Mouse (Mus musculus) ES-E14 (cell line): ENCODE measurements at regions not wholly inside any gene's neighbourhood (a gene's known extent, or its start where the extent isn't known, plus 50 kb on each side); places are given as distances from the start of the nearest gene placed in this dataset.

Source experiments
- DNase-seq: peaks from one replicate; pipeline ENCODE4 v3.0.0-alpha.2; 2013; ENCODE audit warnings: low read depth, low spot score
- H3K27ac ChIP-seq: 2 replicates; pipeline ENCODE4 v1.5.1; 2012; ENCODE audit warnings: low read depth, mild to moderate bottlenecking, low read length, moderate library complexity, mixed read lengths; ENCODE audit not compliant: poor library complexity, insufficient read depth, severe bottlenecking
- H3K36me3 ChIP-seq: 2 replicates; pipeline ENCODE4 v1.6.1; 2012; ENCODE audit warnings: mild to moderate bottlenecking, low read length, moderate library complexity, mixed read lengths; ENCODE audit not compliant: control insufficient read depth, poor library complexity, insufficient read depth, severe bottlenecking
- H3K4me1 ChIP-seq, 2 experiments: fragments of 150-350 bp in 1 of 2; sonication (generic) in 1 of 2; 2 replicates each; pipeline ENCODE4 v1.6.1; 2012; ENCODE audit warnings: low read length in 2 of 2, mild to moderate bottlenecking in 1 of 2, mixed read lengths in 1 of 2; ENCODE audit not compliant: control insufficient read depth in 2 of 2, insufficient read depth in 2 of 2, poor library complexity in 1 of 2
- H3K4me3 ChIP-seq, 2 experiments: fragments of 150-350 bp in 1 of 2; sonication (generic) in 1 of 2; 2 replicates each; pipeline ENCODE4 v1.5.1; 2012; ENCODE audit warnings: low read length in 2 of 2, low read depth in 1 of 2, mild to moderate bottlenecking in 1 of 2, mixed read lengths in 1 of 2; ENCODE audit not compliant: insufficient read depth in 1 of 2, poor library complexity in 1 of 2, severe bottlenecking in 1 of 2
- H3K9ac ChIP-seq: 2 replicates; pipeline ENCODE4 v1.6.1; 2012; ENCODE audit warnings: low read depth, mild to moderate bottlenecking, low read length, mixed read lengths; ENCODE audit not compliant: poor library complexity, insufficient read depth, severe bottlenecking
- H3K9me3 ChIP-seq: fragments of 150-350 bp; sonication (generic); 2 replicates; pipeline ENCODE4 v1.6.1; 2012; ENCODE audit warnings: low read depth, mild to moderate bottlenecking, low read length; ENCODE audit not compliant: control insufficient read depth, insufficient read depth
- CHD2 ChIP-seq: IDR thresholded peaks from 2 replicates; pipeline ENCODE4 v1.6.1; 2014; ENCODE audit warnings: mild to moderate bottlenecking, low read depth, low read length, inconsistent platforms
- HCFC1 ChIP-seq: IDR thresholded peaks from 2 replicates; pipeline ENCODE4 v1.6.1; 2012; ENCODE audit warnings: low read length, inconsistent platforms, borderline replicate concordance; ENCODE audit not compliant: insufficient read depth
- MAFK ChIP-seq: IDR thresholded peaks from 2 replicates; pipeline ENCODE4 v1.6.1; 2014; ENCODE audit warnings: mild to moderate bottlenecking, low read depth, low read length, inconsistent platforms; ENCODE audit not compliant: insufficient read depth
- ZC3H11A ChIP-seq: IDR thresholded peaks from 2 replicates; pipeline ENCODE4 v1.6.1; 2012; ENCODE audit warnings: low read depth, mild to moderate bottlenecking, inconsistent platforms, low read length, borderline replicate concordance
- ZNF384 ChIP-seq: IDR thresholded peaks from 2 replicates; pipeline ENCODE4 v1.6.1; 2012; ENCODE audit warnings: low read depth, low read length, inconsistent platforms
- in situ Hi-C, 2 experiments: fragments of 600-800 bp; cut with MboI; formaldehyde crosslinking; loops; one replicate each; pipeline ENCODE4 v1.15.1; 2025; ENCODE audit warnings: low sequenced_read_pairs in 2 of 2, inconsistent platforms in 1 of 2; ENCODE audit not compliant: unreplicated experiment in 2 of 2

GRCm38 (mm10) chr5:12993826-12994225 is 131.4 kb upstream of the Sema3a start:
- H3K27ac ChIP-seq = no peak overlapping the region
- H3K9me3 ChIP-seq = no peaks in the 10 kb centered on the region
- TF ChIP-seq HCFC1 (no peak), CHD2 (no peak), MAFK (no peak)
- no peaks in the 10 kb centered on the region for H3K4me1 ChIP-seq
- no peak overlapping the region for H3K4me3 ChIP-seq
- no peaks in the 10 kb centered on the region for H3K36me3 ChIP-seq
- H3K9ac ChIP-seq = no peak overlapping the region
- no peak for DNase-seq
- in situ Hi-C loops = no loop called here

DNA sequence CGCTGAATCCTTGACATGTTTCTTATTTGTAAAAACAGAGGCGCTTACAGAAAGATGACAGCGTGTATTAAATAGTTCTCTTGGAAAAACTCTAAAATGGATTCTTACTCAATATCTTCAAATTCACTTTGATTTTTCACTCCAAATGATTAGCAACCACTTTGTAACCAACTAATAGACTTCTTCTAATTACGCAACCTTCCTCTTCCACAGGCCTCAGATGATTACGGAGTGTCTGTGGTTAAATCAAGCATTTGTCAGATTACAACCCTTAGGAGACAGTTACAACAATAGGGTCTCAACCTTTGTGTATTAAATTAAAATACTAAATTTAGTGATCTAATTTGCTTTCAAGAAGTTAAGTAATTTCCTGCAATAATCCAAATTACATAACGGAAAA is 127.8 kb upstream of the Sema3a start:
- H3K9ac ChIP-seq = no peak overlapping the region
- TF ChIP-seq ZNF384 = no peak
- no peak for TF ChIP-seq ZC3H11A
- TF ChIP-seq CHD2 = no peak
- TF ChIP-seq HCFC1 = no peak
- TF ChIP-seq MAFK = no peak
- no peak for DNase-seq
- H3K4me3 ChIP-seq = no peak overlapping the region
- no peak overlapping the region for H3K27ac ChIP-seq
- H3K9me3 ChIP-seq = no peaks in the 10 kb centered on the region
- H3K36me3 ChIP-seq = no peaks in the 10 kb centered on the region
- no peaks in the 10 kb centered on the region for H3K4me1 ChIP-seq
- in situ Hi-C loops = no loop called here

- Histone ChIP-seq H3K4me3 (no peak overlapping the region), H3K4me1 (no peaks in the 10 kb centered on the region), H3K9ac (no peak overlapping the region), H3K27ac (no peak overlapping the region), H3K36me3 (no peaks in the 10 kb centered on the region), H3K9me3 (no peaks in the 10 kb centered on the region)
- DNase-seq = no peak
- TF ChIP-seq ZNF384 = no peak
- TF ChIP-seq CHD2 = no peak
- TF ChIP-seq MAFK = no peak
- TF ChIP-seq HCFC1 = no peak
- TF ChIP-seq ZC3H11A = no peak
- in situ Hi-C loops = no loop called here
Observed at GRCm38 (mm10) chr5:13007132-13007531, 118.1 kb upstream of the Sema3a start.

- H3K9ac ChIP-seq = no peak overlapping the region
- no peak overlapping the region for H3K27ac ChIP-seq
- H3K4me3 ChIP-seq = no peak overlapping the region
- H3K4me1 ChIP-seq = no peaks in the 10 kb centered on the region
- TF ChIP-seq CHD2 = no peak
- TF ChIP-seq ZC3H11A = no peak
- no peak for TF ChIP-seq ZNF384
- no peak for TF ChIP-seq MAFK
- no peak for TF ChIP-seq HCFC1
- no peaks in the 10 kb centered on the region for H3K9me3 ChIP-seq
- DNase-seq = no peak
- in situ Hi-C loops = no loop called here
- H3K36me3 ChIP-seq = no peaks in the 10 kb centered on the region
Observed at GRCm38 (mm10) chr5:13022270-13022669, 102.9 kb upstream of the Sema3a start.

DNA sequence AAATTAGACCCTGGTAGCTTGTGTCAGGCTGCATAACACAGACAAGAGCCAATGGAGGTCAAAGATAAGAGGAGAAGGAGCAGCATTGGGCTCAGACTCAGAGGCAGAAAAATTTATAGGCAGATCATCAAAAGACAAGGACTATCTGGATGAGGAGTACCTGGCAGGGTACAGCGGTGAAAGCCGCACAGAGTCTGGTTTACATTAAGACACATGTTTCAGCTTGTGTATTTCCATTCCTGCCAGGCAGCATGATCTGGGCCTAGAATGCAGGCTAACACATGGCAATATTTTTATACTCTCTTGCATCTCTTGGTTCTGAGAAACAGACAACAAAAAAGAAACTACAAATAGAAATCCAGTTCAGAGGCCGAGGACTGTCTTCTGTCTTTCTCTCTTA is 91.9 kb upstream of the Sema3a start:
- TF ChIP-seq MAFK (no peak), CHD2 (no peak), ZNF384 (no peak), ZC3H11A (no peak), HCFC1 (no peak)
- no peak overlapping the region for H3K4me3 ChIP-seq
- H3K9ac ChIP-seq = no peak overlapping the region
- in situ Hi-C loops = no loop called here
- H3K27ac ChIP-seq = no peak overlapping the region
- H3K4me1 ChIP-seq = no peaks in the 10 kb centered on the region
- no peaks in the 10 kb centered on the region for H3K36me3 ChIP-seq
- H3K9me3 ChIP-seq = no peaks in the 10 kb centered on the region
- no peak for DNase-seq
